Mouse (Mus musculus): ENCODE data around the gene Taar1. TPM values are rescaled to one million over a fixed set of nuclear protein-coding genes. Genes with fewer than 3 reads are reported as not detected.

Gene Taar1
- total and polyA plus RNA-seq, 2 experiments from 2014 or later: not detected

DNA sequence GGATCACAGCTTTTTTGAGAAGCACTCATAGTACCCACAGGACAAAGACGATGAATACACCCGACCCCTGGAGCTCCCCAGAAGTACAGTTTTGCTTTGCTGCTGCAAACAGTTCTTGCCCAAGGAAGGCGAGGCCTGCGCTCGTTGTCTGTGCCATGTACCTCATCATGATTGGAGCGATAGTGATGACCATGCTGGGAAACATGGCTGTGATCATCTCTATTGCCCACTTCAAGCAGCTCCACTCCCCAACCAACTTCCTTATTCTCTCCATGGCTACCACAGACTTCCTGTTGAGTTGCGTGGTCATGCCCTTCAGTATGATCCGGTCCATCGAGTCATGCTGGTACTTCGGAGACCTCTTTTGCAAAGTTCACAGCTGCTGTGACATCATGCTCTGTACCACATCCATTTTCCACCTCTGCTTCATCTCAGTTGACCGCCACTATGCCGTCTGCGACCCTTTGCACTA lies 40.3 kb downstream of the Taar1 start, which contains the start of gene Taar4:
Gene Taar4, plus strand, starts transcription at position 51 of the 472 bp plus-strand sequence.
- no peaks in the 10 kb centered on the region for H3K36me3 ChIP-seq (ENCODE audit: insufficient read depth, low read length)
- no peak within 1 kb of the TSS for H3K4me2 ChIP-seq (ENCODE audit: low read depth, low read length, poor library complexity, severe bottlenecking)
- TF ChIP-seq CTCF (IDR thresholded peaks at IDR 0.05): no peak
- no peaks in the 10 kb centered on the region for H3K27me3 ChIP-seq (ENCODE audit: insufficient read depth, low read length)
- H3K9ac ChIP-seq (replicated peaks; ENCODE audit: low read length, poor library complexity, severe bottlenecking): no peak within 1 kb of the TSS
- no peaks in the 10 kb centered on the region for H3K9me3 ChIP-seq (ENCODE audit: low read length)
- DNase-seq (ENCODE audit: low spot score) (no peak), ATAC-seq (ENCODE audit: low FRiP score) (no peak)
- H3K27ac ChIP-seq (ENCODE audit: low read depth, low read length): no peak within 1 kb of the TSS
- no peaks in the 10 kb centered on the region for H3K4me1 ChIP-seq (ENCODE audit: insufficient read depth, low read length)
- H3K4me3 ChIP-seq (ENCODE audit: low read depth, low read length): no peak within 1 kb of the TSS
- 96% methylated on average over 13 of the region's 13 CpGs for WGBS

DNA sequence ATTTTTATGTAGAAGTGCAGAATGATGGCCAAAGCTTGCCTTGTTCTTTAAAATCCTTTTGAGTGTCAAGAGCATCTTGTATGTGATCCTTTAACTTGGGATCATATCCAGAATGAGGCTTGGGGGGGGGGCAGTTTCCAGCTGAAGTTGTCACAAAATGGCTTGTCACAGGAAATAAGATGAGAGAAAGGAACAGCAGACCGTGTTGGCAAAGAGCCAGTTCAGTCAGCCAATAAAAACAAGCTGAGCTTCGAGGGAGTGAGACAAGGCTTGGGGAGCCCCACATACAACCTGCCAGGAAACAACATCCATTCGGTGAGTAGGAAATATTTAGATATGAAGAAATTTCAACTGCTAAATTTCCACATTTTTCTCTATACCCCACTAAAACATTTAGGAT lies 43.3 kb downstream of the Taar1 start:
- Histone ChIP-seq H3K4me2 (ENCODE audit: low read depth, low read length, poor library complexity, severe bottlenecking) (no peak overlapping the region), H3K27ac (ENCODE audit: low read depth, low read length) (no peak overlapping the region), H3K27me3 (ENCODE audit: insufficient read depth, low read length) (no peaks in the 10 kb centered on the region), H3K4me1 (ENCODE audit: insufficient read depth, low read length) (no peaks in the 10 kb centered on the region), H3K36me3 (ENCODE audit: insufficient read depth, low read length) (no peaks in the 10 kb centered on the region), H3K9ac (replicated peaks; ENCODE audit: low read length, poor library complexity, severe bottlenecking) (no peak overlapping the region), H3K9me3 (ENCODE audit: low read length) (no peaks in the 10 kb centered on the region), H3K4me3 (ENCODE audit: low read depth, low read length) (no peak overlapping the region)
- WGBS: 65% methylated on average over 3 of the region's 3 CpGs
- ATAC-seq (ENCODE audit: low FRiP score) (no peak), DNase-seq (ENCODE audit: low spot score) (peak; percentile 50)
- no peak for TF ChIP-seq CTCF (IDR thresholded peaks at IDR 0.05)

DNA sequence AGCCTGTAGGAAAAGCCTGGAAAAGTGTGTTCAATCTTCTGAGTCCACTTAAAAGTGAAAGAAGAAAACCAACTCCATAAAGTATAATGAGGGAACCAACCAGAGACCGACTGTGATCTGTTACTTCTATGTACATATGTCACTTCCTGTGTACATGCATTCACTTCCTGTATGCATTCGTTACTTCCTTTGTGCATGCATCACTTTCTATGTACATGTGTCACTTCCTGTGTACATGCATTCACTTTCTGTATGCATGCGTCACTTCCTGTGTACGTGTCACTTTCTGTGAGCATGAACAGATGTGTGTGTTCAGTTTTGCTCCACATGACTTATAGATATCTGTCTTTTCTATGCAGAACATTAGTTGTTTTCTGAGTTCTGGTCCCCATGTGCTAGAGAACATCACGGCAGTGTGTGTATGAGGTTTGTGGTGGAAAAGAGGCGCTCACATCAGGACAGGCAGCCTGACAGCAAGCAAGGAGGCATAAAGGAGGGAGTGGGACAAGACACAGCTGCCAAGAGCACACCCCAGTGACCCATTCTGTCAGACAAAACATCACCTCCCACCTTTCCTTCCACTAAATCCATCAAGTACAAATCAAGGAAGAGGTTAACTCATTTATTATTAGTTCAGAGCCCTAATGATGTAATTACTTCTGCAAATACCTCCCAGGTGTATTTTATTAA lies 44.9 kb downstream of the Taar1 start:
- Histone ChIP-seq H3K27me3 (ENCODE audit: insufficient read depth, low read length) (no peaks in the 10 kb centered on the region), H3K9me3 (ENCODE audit: low read length) (no peaks in the 10 kb centered on the region), H3K4me1 (ENCODE audit: insufficient read depth, low read length) (no peaks in the 10 kb centered on the region), H3K4me3 (ENCODE audit: low read depth, low read length) (no peak overlapping the region), H3K4me2 (ENCODE audit: low read depth, low read length, poor library complexity, severe bottlenecking) (no peak overlapping the region), H3K36me3 (ENCODE audit: insufficient read depth, low read length) (no peaks in the 10 kb centered on the region), H3K27ac (ENCODE audit: low read depth, low read length) (no peak overlapping the region), H3K9ac (replicated peaks; ENCODE audit: low read length, poor library complexity, severe bottlenecking) (no peak overlapping the region)
- 93% methylated on average over 6 of the region's 6 CpGs for WGBS
- ATAC-seq (ENCODE audit: low FRiP score) (no peak), DNase-seq (ENCODE audit: low spot score) (no peak)
- TF ChIP-seq CTCF (IDR thresholded peaks at IDR 0.05): no peak

DNA sequence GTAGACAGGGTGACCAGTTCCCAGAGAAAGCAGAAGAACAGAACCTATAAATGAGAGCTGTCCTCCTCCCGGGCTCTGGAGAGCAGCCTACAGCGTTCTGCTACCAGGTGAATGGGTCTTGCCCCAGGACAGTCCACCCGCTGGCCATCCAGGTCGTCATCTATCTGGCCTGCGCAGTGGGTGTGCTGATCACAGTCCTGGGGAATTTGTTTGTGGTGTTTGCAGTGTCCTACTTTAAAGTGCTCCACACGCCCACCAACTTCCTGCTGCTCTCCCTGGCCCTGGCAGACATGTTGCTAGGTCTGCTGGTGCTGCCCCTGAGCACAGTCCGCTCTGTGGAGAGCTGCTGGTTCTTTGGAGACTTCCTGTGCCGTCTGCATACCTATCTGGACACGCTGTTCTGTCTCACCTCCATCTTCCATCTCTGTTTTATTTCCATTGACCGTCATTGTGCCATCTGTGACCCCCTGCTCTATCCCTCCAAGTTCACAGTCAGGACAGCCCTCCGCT lies 50.6 kb downstream of the Taar1 start, which contains the start of gene Taar5:
Gene Taar5, plus strand, starts transcription at position 51 of the 510 bp plus-strand sequence.
- Histone ChIP-seq H3K27me3 (ENCODE audit: insufficient read depth, low read length) (no peaks in the 10 kb centered on the region), H3K9ac (replicated peaks; ENCODE audit: low read length, poor library complexity, severe bottlenecking) (no peak within 1 kb of the TSS), H3K4me3 (ENCODE audit: low read depth, low read length) (no peak within 1 kb of the TSS), H3K9me3 (ENCODE audit: low read length) (no peaks in the 10 kb centered on the region), H3K4me1 (ENCODE audit: insufficient read depth, low read length) (no peaks in the 10 kb centered on the region), H3K27ac (ENCODE audit: low read depth, low read length) (no peak within 1 kb of the TSS), H3K36me3 (ENCODE audit: insufficient read depth, low read length) (no peaks in the 10 kb centered on the region), H3K4me2 (ENCODE audit: low read depth, low read length, poor library complexity, severe bottlenecking) (no peak within 1 kb of the TSS)
- no peak for ATAC-seq (ENCODE audit: low FRiP score)
- TF ChIP-seq CTCF (IDR thresholded peaks at IDR 0.05): no peak
- 94% methylated on average over 11 of the region's 11 CpGs for WGBS
- no peak for DNase-seq (ENCODE audit: low spot score)

Other genes with a start within 250 kb of the Taar1 start
- 1,859 and 2,007 TPM in 2 replicates for gene Rps12, start 133.1 kb upstream of the Taar1 start, total RNA-seq (2014; rRNA removed)
- 108 and 142 TPM in 2 replicates for gene Rps12, start 133.1 kb upstream of the Taar1 start, polyA plus RNA-seq (2015; fragmentation: Nextera tagmentation; extraction: Ambion mirVana)
- gene Slc18b1, start 123.4 kb upstream of the Taar1 start, total RNA-seq (2014; rRNA removed): 12.7 and 13.7 TPM in 2 replicates
- 12.4 TPM in 2 replicates for gene Slc18b1, start 123.4 kb upstream of the Taar1 start, polyA plus RNA-seq (2015; fragmentation: Nextera tagmentation; extraction: Ambion mirVana)
- not detected in 2 replicates for gene Vnn3, start 68.9 kb upstream of the Taar1 start, total RNA-seq (2014; rRNA removed)
- gene Vnn3, start 68.9 kb upstream of the Taar1 start, polyA plus RNA-seq (2015; fragmentation: Nextera tagmentation; extraction: Ambion mirVana): 0.09 TPM in 1 of 2 replicates, not detected in the other
- gene Vnn1, start 25.7 kb upstream of the Taar1 start, total RNA-seq (2014; rRNA removed): 0.28 TPM in 1 of 2 replicates, not detected in the other
- gene Vnn1, start 25.7 kb upstream of the Taar1 start, polyA plus RNA-seq (2015; fragmentation: Nextera tagmentation; extraction: Ambion mirVana): 0.67 and 0.83 TPM in 2 replicates
- not detected in 2 replicates for gene Taar2, start 18.2 kb downstream of the Taar1 start, total RNA-seq (2014; rRNA removed)
- gene Taar2, start 18.2 kb downstream of the Taar1 start, polyA plus RNA-seq (2015; fragmentation: Nextera tagmentation; extraction: Ambion mirVana): not detected in 2 replicates
- gene Taar3, start 29.2 kb downstream of the Taar1 start, total RNA-seq (2014; rRNA removed): not detected in 2 replicates
- not detected in 2 replicates for gene Taar3, start 29.2 kb downstream of the Taar1 start, polyA plus RNA-seq (2015; fragmentation: Nextera tagmentation; extraction: Ambion mirVana)
- gene Taar4, start 40.1 kb downstream of the Taar1 start, total RNA-seq (2014; rRNA removed): not detected in 2 replicates
- gene Taar4, start 40.1 kb downstream of the Taar1 start, polyA plus RNA-seq (2015; fragmentation: Nextera tagmentation; extraction: Ambion mirVana): 0.15 TPM in 1 of 2 replicates, not detected in the other
- not detected in 2 replicates for gene Taar5, start 50.4 kb downstream of the Taar1 start, total RNA-seq (2014; rRNA removed)
- gene Taar5, start 50.4 kb downstream of the Taar1 start, polyA plus RNA-seq (2015; fragmentation: Nextera tagmentation; extraction: Ambion mirVana): not detected in 2 replicates
- gene Taar6, start 65.3 kb downstream of the Taar1 start, total RNA-seq (2014; rRNA removed): not detected in 2 replicates
- gene Taar6, start 65.3 kb downstream of the Taar1 start, polyA plus RNA-seq (2015; fragmentation: Nextera tagmentation; extraction: Ambion mirVana): not detected in 2 replicates
- gene Taar7a, start 73.1 kb downstream of the Taar1 start, total RNA-seq (2014; rRNA removed): not detected in 2 replicates
- gene Taar7a, start 73.1 kb downstream of the Taar1 start, polyA plus RNA-seq (2015; fragmentation: Nextera tagmentation; extraction: Ambion mirVana): not detected in 2 replicates
- not detected in 2 replicates for gene Taar7b, start 79.6 kb downstream of the Taar1 start, total RNA-seq (2014; rRNA removed)
- not detected in 2 replicates for gene Taar7b, start 79.6 kb downstream of the Taar1 start, polyA plus RNA-seq (2015; fragmentation: Nextera tagmentation; extraction: Ambion mirVana)
- not detected in 2 replicates for gene Taar7d, start 106.9 kb downstream of the Taar1 start, total RNA-seq (2014; rRNA removed)
- gene Taar7d, start 106.9 kb downstream of the Taar1 start, polyA plus RNA-seq (2015; fragmentation: Nextera tagmentation; extraction: Ambion mirVana): not detected in 2 replicates
- gene Taar7e, start 117.3 kb downstream of the Taar1 start, total RNA-seq (2014; rRNA removed): not detected in 2 replicates
- not detected in 2 replicates for gene Taar7e, start 117.3 kb downstream of the Taar1 start, polyA plus RNA-seq (2015; fragmentation: Nextera tagmentation; extraction: Ambion mirVana)
- not detected in 2 replicates for gene Taar7f, start 129.2 kb downstream of the Taar1 start, total RNA-seq (2014; rRNA removed)
- not detected in 2 replicates for gene Taar7f, start 129.2 kb downstream of the Taar1 start, polyA plus RNA-seq (2015; fragmentation: Nextera tagmentation; extraction: Ambion mirVana)
- not detected in 2 replicates for gene Taar8a, start 156.1 kb downstream of the Taar1 start, total RNA-seq (2014; rRNA removed)
- not detected in 2 replicates for gene Taar8a, start 156.1 kb downstream of the Taar1 start, polyA plus RNA-seq (2015; fragmentation: Nextera tagmentation; extraction: Ambion mirVana)
- not detected in 2 replicates for gene Taar8b, start 171.9 kb downstream of the Taar1 start, total RNA-seq (2014; rRNA removed)
- not detected in 2 replicates for gene Taar8b, start 171.9 kb downstream of the Taar1 start, polyA plus RNA-seq (2015; fragmentation: Nextera tagmentation; extraction: Ambion mirVana)
- not detected in 2 replicates for gene Taar8c, start 181.6 kb downstream of the Taar1 start, total RNA-seq (2014; rRNA removed)
- gene Taar8c, start 181.6 kb downstream of the Taar1 start, polyA plus RNA-seq (2015; fragmentation: Nextera tagmentation; extraction: Ambion mirVana): not detected in 2 replicates
- gene Taar9, start 189.2 kb downstream of the Taar1 start, total RNA-seq (2014; rRNA removed): not detected in 2 replicates
- not detected in 2 replicates for gene Taar9, start 189.2 kb downstream of the Taar1 start, polyA plus RNA-seq (2015; fragmentation: Nextera tagmentation; extraction: Ambion mirVana)
- 144 and 180 TPM in 2 replicates for gene Stx7, start 228.9 kb downstream of the Taar1 start, total RNA-seq (2014; rRNA removed)
- 349 and 358 TPM in 2 replicates for gene Stx7, start 228.9 kb downstream of the Taar1 start, polyA plus RNA-seq (2015; fragmentation: Nextera tagmentation; extraction: Ambion mirVana)